Mouse (Mus musculus): Measurements from ENCODE around the gene Eed. TPM values are rescaled to one million over a fixed set of nuclear protein-coding genes. Genes with fewer than 3 reads are reported as not detected.

Eed gene
- polyA plus RNA-seq, 1 experiment from 2014 or later, result 35.6 TPM

DNA sequence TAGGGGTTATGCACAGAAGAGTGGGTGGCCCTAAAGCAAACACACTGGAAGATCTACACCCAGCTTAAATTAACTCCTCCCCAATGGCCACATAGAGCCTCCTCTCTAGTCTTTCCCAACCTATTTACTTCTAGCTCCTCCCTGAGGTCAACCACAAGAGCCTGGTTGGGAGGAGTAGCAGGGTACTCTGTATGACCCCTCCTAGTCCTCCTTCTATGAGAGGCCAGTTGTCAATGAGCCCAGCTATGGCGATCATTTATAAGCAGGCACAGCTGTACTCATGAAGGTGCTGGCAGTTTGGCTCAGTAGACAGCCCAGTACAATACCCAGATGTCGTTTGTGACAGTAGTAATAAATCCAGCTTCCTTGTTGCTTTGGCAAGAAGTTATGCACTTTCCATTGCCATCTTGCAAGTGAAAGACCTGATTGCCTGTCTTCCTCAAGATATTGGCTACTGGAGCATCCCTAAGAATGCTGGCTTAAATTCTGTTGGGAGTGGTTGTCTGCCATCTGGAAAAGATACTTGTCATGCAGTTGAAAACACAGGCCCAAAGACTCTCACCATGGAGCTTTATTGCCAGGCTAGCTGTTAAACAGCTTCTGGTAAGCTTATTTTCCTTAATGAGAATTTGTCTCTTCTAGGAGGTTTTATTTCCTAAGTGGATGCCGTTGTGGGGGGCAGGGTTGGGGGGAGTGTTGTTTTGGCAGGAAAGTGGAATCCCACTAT lies 67.2 kb downstream of the Eed start:
- Histone ChIP-seq H3K9ac (replicated peaks; ENCODE audit: low read depth) (no peak overlapping the region), H3K4me1 (ENCODE audit: insufficient read depth, low read depth, low read length) (no peaks in the 10 kb centered on the region), H3K4me3 (ENCODE audit: low read depth, low read length) (no peak overlapping the region), H3K9me3 (ENCODE audit: low read length) (no peaks in the 10 kb centered on the region), H3K27ac (ENCODE audit: low read length) (no peak overlapping the region), H3K36me3 (ENCODE audit: insufficient read depth, low read length) (no peaks in the 10 kb centered on the region), H3K4me2 (replicated peaks; ENCODE audit: low read depth, low read length) (no peak overlapping the region), H3K27me3 (replicated peaks; ENCODE audit: insufficient read depth, low read length) (no peaks in the 10 kb centered on the region)
- WGBS, result 88% methylated on average over 3 of the region's 3 CpGs
- TF ChIP-seq CTCF (IDR thresholded peaks at IDR 0.05) (no peak), EP300 (IDR thresholded peaks at IDR 0.05) (no peak)
- DNase-seq (ENCODE audit: low spot score), result no peak
- no peak for ATAC-seq

DNA sequence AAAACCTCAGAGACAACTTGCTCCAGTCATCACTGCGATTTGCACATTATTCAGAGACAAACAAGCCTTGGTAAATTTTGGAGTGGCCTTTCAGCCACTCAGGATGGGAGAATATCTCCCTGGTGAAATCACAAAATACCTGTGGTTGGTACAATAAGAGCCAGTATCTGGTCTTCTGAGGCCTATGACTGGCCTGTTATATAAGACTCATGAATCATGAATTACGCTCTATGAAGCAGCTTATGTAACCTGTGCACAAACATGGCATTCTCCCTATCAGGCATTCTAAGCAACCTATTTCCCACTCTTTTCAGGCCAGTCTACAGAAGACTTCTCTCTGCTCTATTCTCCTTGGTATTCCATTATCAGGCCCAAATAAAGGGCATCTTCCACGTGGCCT lies 68.4 kb downstream of the Eed start:
- ATAC-seq (no peak), DNase-seq (ENCODE audit: low spot score) (no peak)
- no peaks in the 10 kb centered on the region for H3K4me1 ChIP-seq (ENCODE audit: insufficient read depth, low read depth, low read length)
- H3K36me3 ChIP-seq (ENCODE audit: insufficient read depth, low read length), result no peaks in the 10 kb centered on the region
- TF ChIP-seq CTCF (IDR thresholded peaks at IDR 0.05), result no peak
- no peak for TF ChIP-seq EP300 (IDR thresholded peaks at IDR 0.05)
- H3K4me2 ChIP-seq (replicated peaks; ENCODE audit: low read depth, low read length), result no peak overlapping the region
- H3K9ac ChIP-seq (replicated peaks; ENCODE audit: low read depth), result no peak overlapping the region
- no peak overlapping the region for H3K27ac ChIP-seq (ENCODE audit: low read length)
- no peaks in the 10 kb centered on the region for H3K27me3 ChIP-seq (replicated peaks; ENCODE audit: insufficient read depth, low read length)
- no peaks in the 10 kb centered on the region for H3K9me3 ChIP-seq (ENCODE audit: low read length)
- 85% methylated on average over 3 of the region's 3 CpGs for WGBS
- no peak overlapping the region for H3K4me3 ChIP-seq (ENCODE audit: low read depth, low read length)

DNA sequence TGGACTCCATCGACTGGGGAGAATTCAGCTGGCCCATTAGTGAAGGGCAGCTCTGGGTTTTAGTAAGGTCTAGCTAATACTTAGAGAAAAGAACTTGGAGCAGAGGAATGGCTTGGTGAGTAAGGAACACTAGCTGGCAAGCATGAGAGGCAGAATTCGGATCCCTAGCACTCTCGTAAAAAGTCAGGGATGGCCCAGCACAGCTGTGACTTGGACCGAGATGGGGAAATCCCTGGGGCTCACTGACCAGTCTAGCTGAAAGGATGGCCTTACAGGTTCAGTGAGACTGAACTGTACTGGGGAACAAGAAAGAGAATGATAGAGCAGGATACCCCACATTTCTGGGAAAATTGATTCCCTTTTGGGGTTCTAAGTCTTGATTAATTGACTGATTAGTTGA lies 71.1 kb downstream of the Eed start:
- DNase-seq (ENCODE audit: low spot score) (no peak), ATAC-seq (no peak)
- WGBS, result 72% methylated on average over 4 of the region's 4 CpGs
- TF ChIP-seq EP300 (IDR thresholded peaks at IDR 0.05) (no peak), CTCF (IDR thresholded peaks at IDR 0.05) (no peak)
- no peaks in the 10 kb centered on the region for H3K36me3 ChIP-seq (ENCODE audit: insufficient read depth, low read length)
- H3K9me3 ChIP-seq (ENCODE audit: low read length), result no peaks in the 10 kb centered on the region
- H3K27me3 ChIP-seq (replicated peaks; ENCODE audit: insufficient read depth, low read length), result no peaks in the 10 kb centered on the region
- no peak overlapping the region for H3K4me2 ChIP-seq (replicated peaks; ENCODE audit: low read depth, low read length)
- H3K27ac ChIP-seq (ENCODE audit: low read length), result no peak overlapping the region
- no peak overlapping the region for H3K9ac ChIP-seq (replicated peaks; ENCODE audit: low read depth)
- no peak overlapping the region for H3K4me3 ChIP-seq (ENCODE audit: low read depth, low read length)
- no peaks in the 10 kb centered on the region for H3K4me1 ChIP-seq (ENCODE audit: insufficient read depth, low read depth, low read length)

DNA sequence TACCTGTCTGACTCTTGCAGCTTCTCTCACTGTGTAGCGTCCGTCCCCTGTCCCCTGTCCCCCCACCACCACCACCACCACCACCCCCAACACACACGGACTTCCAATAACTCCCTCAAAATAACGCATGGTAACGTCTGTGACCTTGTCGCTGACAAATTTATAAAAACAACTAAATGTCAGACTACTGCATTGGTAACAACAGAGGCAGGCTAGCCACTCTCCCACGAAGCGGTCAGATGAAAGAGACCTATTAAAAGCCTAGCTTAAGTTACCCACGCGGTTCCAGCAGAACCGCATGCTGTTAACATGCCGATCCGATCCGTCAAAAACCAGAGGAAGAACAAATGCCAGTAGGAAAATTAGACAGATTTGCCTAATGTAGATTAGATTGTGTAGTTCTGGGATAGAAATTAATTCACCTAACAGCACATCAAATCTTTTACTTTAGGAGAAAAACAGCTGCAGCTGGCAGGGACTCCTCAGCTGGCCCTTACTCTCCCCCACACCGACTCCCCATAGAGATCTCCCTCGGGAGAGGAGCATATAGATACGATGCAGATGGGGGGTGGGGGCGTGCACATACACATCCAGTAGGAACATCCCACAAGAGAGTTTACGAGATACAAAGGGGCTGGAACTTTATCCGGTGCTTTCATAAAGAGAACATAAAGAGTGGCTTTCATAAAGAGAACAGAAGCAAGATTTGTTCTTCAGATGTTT lies 71.7 kb downstream of the Eed start:
- Histone ChIP-seq H3K9me3 (ENCODE audit: low read length) (no peaks in the 10 kb centered on the region), H3K27ac (ENCODE audit: low read length) (no peak overlapping the region), H3K36me3 (ENCODE audit: insufficient read depth, low read length) (no peaks in the 10 kb centered on the region), H3K4me1 (ENCODE audit: insufficient read depth, low read depth, low read length) (no peaks in the 10 kb centered on the region), H3K4me2 (replicated peaks; ENCODE audit: low read depth, low read length) (no peak overlapping the region), H3K27me3 (replicated peaks; ENCODE audit: insufficient read depth, low read length) (no peaks in the 10 kb centered on the region), H3K9ac (replicated peaks; ENCODE audit: low read depth) (no peak overlapping the region), H3K4me3 (ENCODE audit: low read depth, low read length) (no peak overlapping the region)
- ATAC-seq (no peak), DNase-seq (ENCODE audit: low spot score) (no peak)
- TF ChIP-seq CTCF (IDR thresholded peaks at IDR 0.05) (no peak), EP300 (IDR thresholded peaks at IDR 0.05) (no peak)
- 72% methylated on average over 20 of the region's 20 CpGs for WGBS

DNA sequence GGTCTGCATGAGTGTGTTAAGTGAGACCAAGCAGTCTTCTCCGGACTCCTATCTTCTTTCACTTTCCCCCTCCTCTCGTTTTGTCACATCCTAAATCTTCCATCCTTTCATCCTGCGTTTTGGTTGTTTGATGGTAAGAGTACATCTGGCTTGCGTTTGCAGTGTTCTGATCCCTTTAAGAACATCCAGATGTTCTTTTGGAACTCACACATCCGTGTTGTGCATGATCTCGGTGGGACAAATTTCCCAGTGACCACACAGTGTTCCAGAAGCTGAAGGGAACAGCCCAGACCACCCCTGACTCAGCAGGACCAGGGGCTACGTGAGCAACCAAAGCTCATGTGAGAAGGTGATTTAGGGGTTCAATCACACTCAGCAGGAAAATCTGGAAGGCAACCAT lies 72.4 kb downstream of the Eed start:
- TF ChIP-seq EP300 (IDR thresholded peaks at IDR 0.05), result no peak
- TF ChIP-seq CTCF (IDR thresholded peaks at IDR 0.05), result no peak
- H3K4me3 ChIP-seq (ENCODE audit: low read depth, low read length), result no peak overlapping the region
- peak; percentile 20 for DNase-seq (ENCODE audit: low spot score)
- no peaks in the 10 kb centered on the region for H3K4me1 ChIP-seq (ENCODE audit: insufficient read depth, low read depth, low read length)
- no peaks in the 10 kb centered on the region for H3K9me3 ChIP-seq (ENCODE audit: low read length)
- H3K36me3 ChIP-seq (ENCODE audit: insufficient read depth, low read length), result no peaks in the 10 kb centered on the region
- no peaks in the 10 kb centered on the region for H3K27me3 ChIP-seq (replicated peaks; ENCODE audit: insufficient read depth, low read length)
- no peak overlapping the region for H3K4me2 ChIP-seq (replicated peaks; ENCODE audit: low read depth, low read length)
- H3K9ac ChIP-seq (replicated peaks; ENCODE audit: low read depth), result no peak overlapping the region
- WGBS, result 44% methylated on average over 7 of the region's 7 CpGs
- ATAC-seq, result peak; percentile 21; the same call in 1 of the 2 replicates
- no peak overlapping the region for H3K27ac ChIP-seq (ENCODE audit: low read length)

DNA sequence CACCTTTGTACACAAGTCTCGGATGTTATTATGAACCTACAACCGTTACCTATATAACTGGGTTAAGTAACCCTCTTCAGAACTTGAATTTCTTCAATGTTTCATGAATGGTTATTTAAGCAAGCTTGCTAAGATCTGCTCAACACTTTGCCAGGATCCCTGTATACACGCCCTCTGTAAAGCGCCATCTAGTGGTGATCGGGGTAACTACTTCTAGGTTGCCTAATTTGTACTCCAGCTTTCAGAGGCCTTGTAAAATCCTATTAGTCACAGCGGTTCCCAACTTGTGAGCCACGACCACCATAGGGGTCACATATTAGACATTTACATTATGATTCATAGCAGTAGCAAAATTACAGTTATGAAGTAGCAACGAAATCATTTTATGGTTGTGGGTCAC lies 72.8 kb downstream of the Eed start:
- no peak overlapping the region for H3K4me3 ChIP-seq (ENCODE audit: low read depth, low read length)
- no peaks in the 10 kb centered on the region for H3K36me3 ChIP-seq (ENCODE audit: insufficient read depth, low read length)
- no peak overlapping the region for H3K9ac ChIP-seq (replicated peaks; ENCODE audit: low read depth)
- no peak overlapping the region for H3K27ac ChIP-seq (ENCODE audit: low read length)
- no peak overlapping the region for H3K4me2 ChIP-seq (replicated peaks; ENCODE audit: low read depth, low read length)
- H3K4me1 ChIP-seq (ENCODE audit: insufficient read depth, low read depth, low read length), result no peaks in the 10 kb centered on the region
- peak; percentile 61; the same call in 1 of the 2 replicates for ATAC-seq
- peak; percentile 86 for DNase-seq (ENCODE audit: low spot score)
- H3K27me3 ChIP-seq (replicated peaks; ENCODE audit: insufficient read depth, low read length), result no peaks in the 10 kb centered on the region
- no peaks in the 10 kb centered on the region for H3K9me3 ChIP-seq (ENCODE audit: low read length)
- TF ChIP-seq EP300 (IDR thresholded peaks at IDR 0.05) (no peak), CTCF (IDR thresholded peaks at IDR 0.05) (peak; percentile 94)
- 17% methylated on average over 8 of the region's 8 CpGs for WGBS

Other genes with a start within 250 kb of the Eed start
- gene Ccdc81, start 77.4 kb downstream of the Eed start, polyA plus RNA-seq (2015; fragmentation: Nextera tagmentation; extraction: Ambion mirVana), result 1.2 and 1.4 TPM in 2 replicates
- 70.6 and 78.0 TPM in 2 replicates for gene Hikeshi, start 39.8 kb downstream of the Eed start, polyA plus RNA-seq (2015; fragmentation: Nextera tagmentation; extraction: Ambion mirVana)
- 52.0 and 56.3 TPM in 2 replicates for gene Picalm, start 149.2 kb upstream of the Eed start, polyA plus RNA-seq (2015; fragmentation: Nextera tagmentation; extraction: Ambion mirVana)